Mouse (Mus musculus) liver, postnatal 0 days (tissue): ENCODE measurements around the gene A930009A15Rik.

ENCODE experiments used
- CTCF ChIP-seq: sonication (generic); IDR thresholded peaks from 2 replicates; pipeline ENCODE4 v1.5.1; 2016; ENCODE audit warnings: antibody characterized with exemption, low read depth
- EP300 ChIP-seq: IDR thresholded peaks from 2 replicates; pipeline ENCODE4 v1.6.1; 2016; ENCODE audit warnings: antibody characterized with exemption, low read depth, mild to moderate bottlenecking

- no peak for TF ChIP-seq CTCF
- no peak for TF ChIP-seq EP300
Measured at GRCm38 (mm10) chr10:115581971-115582370, 12.2 kb downstream of the A930009A15Rik start.
